Mouse (Mus musculus) adrenal gland, adult 2 months (tissue): ENCODE measurements around the gene Zzef1. TPM values are rescaled to one million over a fixed set of nuclear protein-coding genes. Genes with fewer than 3 reads are reported as not detected.
"Not testable (repeated sequence)": the region's sequence is repeated elsewhere in the genome, so short reads cannot be mapped to it uniquely, and the experiment has no call there.

Experiments used
- DNase-seq: peaks from one replicate; pipeline ENCODE4 v3.0.0; 2021
- long read RNA-seq: library from polyadenylated mRNA; stranded (forward); transcript quantifications from one replicate; pipeline ENCODE4 v2.0.0, GENCODE M21; 2021
- polyA plus RNA-seq: library from polyadenylated mRNA; depleted of rRNA; stranded (reverse); fragments of >200 nt; gene quantifications from 2 replicates; pipeline ENCODE4 v1.2.3, GENCODE M21; 2012; rRNA removed
- total RNA-seq, 2 experiments: library from RNA; stranded (reverse); gene quantifications; 2 replicates each; pipeline ENCODE4 v1.2.3; 2021

The Zzef1 gene
- total RNA-seq (10 to 100 TPM; 31.5 to 32.7 TPM), polyA plus RNA-seq (19.5 and 23.6 TPM in 2 replicates)
- long read RNA-seq, full-length matches to known transcripts: 1 of 8 reads
- long read RNA-seq, partial matches to known transcripts: 7 of 8 reads
- long read RNA-seq, other reads (novel, unspliced or antisense): 0 of 8 reads

DNA sequence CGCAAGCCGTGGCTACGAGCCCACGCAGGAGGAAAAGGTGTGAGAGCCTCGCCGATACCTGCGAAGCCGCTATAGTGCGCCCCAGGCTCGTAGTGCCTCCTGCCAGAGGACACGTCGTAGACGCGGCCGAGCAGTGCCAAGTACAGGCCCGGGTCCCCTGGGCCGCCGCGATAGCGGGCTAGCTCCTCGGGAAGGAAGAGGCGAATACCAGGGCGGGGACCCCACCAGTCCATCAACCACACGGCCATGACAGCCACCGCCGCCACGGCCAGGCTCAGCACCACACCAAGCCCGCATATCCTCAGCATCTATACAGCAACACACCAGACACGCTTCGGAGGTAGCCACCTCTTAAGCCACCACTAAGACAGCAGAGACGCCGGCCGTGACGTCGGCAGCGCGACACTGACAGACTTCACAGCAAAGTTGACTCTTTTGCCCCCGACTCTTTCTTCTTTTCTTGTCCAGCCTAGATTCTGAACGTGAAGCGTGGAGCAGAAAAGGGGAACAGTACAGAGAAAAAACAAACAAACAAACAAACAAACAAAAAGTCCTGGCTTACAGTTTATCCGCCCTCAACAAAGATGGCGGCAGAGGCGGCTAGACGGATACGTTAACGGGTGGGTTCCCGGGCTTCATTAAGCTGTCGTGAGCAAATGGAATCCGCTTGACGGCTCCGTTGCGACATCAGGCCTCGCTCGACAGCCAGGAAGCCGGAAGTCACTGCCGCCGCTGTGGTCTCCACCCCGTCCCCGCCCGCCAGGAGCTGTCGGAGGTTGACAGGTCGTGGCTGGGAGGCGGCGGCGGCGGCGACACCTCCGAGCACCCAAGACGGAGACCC lies at the start of gene Zzef1, which contains the start of gene Cyb5d2:
Gene Zzef1, plus strand, starts transcription at position 772 of the 841 bp plus-strand sequence.
Gene Cyb5d2, minus strand, starts transcription at position 688 of the 841 bp plus-strand sequence.
- peak; percentile 96 for DNase-seq

DNA sequence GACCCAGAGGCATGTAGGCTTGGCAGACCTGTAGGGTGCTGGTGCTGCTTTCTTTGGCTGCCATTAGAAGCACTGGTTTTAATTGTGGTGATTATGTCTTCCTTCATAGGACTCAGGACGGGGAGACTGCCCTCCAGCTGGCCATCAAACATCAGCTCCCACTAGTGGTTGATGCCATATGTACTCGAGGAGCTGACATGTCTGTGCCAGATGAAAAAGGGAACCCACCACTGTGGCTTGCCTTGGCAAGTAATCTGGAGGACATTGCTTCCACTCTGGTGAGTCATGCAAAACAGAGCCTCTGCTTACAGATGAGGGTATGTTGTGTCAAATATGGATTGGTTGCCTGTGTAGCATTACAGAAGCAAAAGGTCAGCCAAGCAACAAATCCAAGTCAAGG lies 44.1 kb upstream of the Zzef1 start:
- peak; percentile 74 for DNase-seq

DNA sequence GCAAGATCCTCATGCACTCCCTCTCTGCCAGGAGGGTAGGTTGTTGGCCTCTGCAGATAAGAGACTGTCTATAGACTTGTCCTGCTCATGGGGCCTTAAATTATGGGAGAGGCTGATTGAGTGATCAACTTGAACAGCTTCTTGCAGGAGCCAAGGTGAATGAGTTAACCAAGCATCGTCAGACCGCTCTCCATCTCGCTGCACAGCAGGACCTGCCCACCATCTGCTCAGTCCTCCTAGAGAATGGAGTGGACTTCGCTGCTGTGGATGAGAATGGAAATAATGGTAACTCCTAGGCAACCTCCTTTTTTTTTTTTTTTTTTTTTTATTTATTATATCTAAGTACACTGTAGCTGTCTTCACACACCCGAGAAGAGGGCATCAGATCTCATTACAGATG lies 37.7 kb upstream of the Zzef1 start:
- DNase-seq: no peak

DNA sequence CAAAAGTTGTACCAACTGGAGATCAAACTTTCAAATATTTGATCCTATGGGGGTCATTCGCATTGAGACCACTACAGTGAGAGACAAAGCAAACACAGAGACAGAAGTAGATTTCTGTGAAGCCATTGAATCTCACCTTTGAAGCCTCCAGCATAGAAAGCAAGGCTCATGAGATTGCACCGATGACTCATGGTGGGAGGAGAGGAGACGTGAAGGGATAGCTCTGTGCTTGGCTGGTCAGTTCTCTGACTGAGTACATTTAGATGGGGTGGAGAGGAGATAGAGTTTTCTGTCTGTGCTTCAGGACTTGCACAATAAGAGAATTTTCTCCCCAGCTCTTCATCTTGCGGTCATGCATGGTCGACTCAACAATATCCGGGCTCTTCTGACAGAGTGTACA lies 36.4 kb upstream of the Zzef1 start:
- peak; percentile 49 for DNase-seq

DNA sequence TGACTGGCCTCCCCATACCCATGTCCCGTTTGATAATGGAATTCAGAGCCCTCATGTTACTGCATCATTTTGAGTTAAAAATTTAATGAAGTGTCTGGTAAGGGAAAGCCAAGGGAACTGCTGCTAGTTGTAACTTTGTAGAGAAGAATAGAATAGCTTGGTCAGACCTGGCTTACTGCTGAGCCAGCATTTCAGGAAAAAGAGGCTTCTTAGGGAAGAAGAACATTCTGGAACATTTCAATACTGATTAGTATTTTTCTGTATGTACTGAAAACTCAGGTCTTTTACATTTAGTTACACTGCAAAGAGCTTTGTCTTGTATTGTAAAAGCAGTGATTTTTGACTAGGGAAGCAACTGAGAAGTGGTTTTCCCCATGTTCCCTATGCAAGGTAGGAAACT lies 35.2 kb upstream of the Zzef1 start:
- no peak for DNase-seq

DNA sequence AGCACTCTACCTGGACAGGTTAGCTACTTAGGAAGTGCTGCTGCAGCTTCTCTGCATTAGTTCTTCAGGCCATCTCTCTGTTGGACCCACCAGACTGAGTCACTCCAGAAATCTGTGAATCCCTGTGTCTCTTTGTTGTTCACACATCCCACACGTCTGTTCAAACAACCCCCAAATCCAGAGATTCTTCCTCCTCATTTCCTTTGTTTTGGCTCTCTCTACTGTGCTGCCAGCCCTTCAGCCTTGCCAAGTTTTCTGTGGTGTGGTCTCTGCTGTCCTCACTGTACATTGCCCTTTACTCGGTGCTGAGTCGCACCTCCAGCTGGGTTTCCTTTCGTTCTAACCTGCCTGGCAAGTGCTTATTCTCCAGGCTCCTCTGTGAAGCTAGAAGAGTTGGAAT lies 31.8 kb upstream of the Zzef1 start:
- DNase-seq: no peak

DNA sequence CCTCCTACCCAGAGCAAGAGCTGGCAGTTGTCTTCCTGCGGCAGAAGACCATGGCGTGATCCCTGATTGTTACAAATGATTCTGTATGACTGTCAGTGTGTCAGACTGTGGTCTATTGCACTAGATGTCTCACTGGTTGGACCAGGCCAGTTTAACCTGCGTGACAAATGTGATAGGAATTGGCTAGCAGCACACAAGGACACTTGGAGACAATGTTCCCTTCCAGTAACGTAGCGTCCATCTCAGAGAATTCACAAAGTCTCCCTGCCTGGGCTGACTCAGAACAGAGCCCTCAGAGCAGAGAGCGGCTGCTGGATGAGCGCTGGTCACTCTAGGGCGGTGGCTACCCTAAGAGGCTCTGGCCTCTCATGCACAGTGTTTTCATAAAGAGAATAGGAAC lies 28.3 kb upstream of the Zzef1 start:
- DNase-seq: peak; percentile 80

DNA sequence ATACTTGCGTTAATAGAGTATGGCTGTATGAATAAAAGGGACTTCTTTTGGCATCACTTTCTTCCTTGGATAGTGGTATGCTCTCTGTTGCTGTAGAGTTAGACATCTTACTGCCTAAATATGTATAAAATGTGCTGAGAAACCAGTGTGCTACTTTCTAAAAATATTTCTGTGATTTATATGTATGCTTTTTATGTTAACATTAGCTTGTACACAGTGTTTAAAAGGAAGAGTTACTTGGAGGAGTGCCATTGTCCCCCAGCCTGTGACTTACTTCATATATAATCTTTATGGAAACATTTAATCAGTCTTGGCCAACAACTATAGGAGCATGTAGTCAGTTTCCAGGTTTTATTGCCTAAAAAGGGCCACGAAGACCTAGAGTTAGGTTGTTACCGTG lies 27.0 kb upstream of the Zzef1 start:
- no peak for DNase-seq

DNA sequence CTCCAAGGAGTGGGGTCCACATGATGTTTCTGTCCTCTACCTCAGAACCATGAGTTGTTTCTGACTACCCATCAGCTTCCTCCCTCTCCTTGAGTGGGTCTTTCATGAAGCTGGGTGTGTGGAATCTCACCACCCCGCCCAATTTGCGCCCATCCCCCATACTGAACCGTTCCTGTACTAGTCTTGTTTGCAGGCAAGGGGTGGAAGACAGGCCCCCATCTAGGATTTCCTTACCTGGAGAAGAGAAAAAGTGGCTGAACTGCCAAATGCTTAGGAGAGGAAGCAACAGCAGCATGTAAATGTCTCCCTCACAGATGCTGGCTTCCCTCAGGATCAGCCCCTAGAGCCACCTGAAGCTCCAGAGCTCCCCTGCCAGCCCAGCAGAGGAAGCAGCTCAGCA lies 25.7 kb upstream of the Zzef1 start:
- DNase-seq: no peak

DNA sequence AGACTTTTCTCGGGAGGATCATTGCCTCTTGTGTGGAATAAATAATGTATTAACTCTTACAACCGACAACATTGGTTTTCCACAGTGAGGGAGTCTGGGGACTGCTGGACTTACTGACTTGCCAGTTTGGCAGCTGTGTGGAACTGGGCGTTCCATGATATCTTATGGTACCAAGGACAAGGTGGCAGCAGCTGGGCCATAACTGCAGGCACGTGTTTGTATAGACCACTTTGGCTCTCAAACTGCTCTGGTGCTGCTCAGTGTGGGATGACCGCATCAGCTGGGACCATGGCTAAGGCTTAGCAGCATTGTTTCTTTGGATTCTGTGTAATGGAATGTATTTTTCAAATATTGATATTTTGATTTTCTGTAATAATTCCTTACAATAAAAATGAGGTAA lies 25.2 kb upstream of the Zzef1 start:
- no peak for DNase-seq

DNA sequence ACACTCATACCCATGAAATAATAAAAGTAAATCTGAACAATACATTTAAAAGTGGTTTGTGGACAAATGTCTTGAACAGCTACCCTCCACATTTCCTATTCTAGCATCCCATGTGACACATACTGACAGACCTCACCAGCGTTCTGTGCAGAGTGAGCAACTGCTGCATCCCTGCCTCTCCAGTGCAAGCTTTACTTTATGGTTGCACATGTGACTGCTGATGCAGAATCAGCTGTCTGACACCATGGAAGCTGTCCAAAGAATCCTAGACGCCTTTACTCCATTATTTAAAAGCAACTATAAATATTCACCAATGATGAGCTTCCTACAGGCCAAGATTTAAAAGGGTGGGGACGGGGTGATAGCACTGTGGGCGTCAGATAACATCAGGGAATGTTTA lies 24.6 kb upstream of the Zzef1 start:
- DNase-seq: no peak

DNA sequence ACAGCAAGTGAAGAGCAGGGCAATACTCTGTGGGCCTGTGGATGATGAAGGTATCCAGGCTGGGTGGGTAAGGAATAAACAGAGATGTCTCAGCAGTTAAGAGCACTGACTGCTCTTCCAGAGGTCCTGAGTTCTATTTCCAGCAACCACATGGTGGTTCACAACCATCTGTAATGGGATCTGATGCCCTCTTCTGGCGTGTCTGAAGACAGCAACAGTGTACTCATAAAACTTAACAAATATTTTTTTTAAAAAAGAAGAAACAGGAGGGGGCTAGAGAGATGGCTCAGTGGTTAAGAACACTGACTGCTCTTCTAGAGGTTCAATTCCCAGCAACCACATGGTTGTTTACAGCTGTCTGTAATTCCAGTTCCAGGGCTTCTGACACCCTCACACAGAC lies 23.4 kb upstream of the Zzef1 start:
- DNase-seq: not testable (repeated sequence)

DNA sequence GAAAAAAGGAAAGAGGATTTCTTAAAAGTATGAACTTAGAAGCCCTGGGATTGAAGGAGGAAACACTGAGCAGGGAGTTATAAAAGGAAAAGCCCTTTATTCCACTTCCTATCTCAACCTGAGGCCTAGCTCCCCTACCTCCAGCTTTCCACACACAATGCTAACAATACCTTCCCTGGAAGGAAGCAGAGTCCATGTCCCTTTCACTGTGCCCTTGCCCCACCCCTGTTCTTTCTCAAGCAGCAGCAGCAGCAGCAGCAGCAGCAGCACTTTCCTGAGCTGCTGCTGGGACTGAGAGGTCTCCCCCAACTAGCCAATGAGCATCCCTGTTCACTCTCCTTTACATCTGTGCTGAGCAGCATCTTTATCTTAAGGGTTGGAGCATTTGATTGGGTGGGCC lies 17.1 kb upstream of the Zzef1 start:
- DNase-seq: no peak

DNA sequence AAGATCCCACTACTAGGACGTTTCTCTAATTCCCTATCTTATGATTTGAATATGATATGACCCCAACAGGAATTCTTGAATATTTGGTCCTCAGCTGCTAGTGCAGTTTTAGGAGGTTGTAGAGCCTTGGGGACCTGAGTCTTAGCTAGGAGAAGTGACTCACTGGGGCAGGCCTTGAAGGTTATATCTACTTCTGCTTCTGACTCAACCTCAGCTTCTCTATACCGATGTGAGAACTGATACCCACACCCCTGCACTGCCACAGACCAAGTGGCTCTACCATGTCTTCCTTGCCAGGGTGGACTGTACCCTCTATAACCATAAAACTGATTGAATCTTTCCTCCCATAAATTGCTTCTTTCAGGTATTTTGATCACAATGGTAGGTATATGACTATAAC lies 13.9 kb upstream of the Zzef1 start:
- peak; percentile 33 for DNase-seq

DNA sequence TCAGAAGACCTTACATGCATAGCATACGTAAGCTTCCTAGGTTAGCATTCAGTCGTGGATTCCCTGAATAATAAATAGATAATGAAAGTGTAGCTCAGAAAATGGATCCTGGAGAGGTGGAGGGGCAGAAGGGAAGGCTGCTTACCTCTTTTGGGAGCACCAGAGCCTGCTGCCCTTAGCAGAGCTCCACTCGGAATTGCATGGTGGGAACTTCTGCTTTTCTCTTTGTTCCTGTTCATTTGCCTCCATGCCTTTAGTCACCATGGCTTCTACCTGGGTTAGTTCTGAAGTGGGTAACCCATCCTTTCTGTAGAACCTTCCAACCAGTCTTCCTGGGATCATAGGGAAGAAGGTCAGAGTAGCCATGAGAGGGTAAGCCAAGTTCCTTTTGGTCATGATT lies 13.5 kb upstream of the Zzef1 start:
- DNase-seq: no peak

DNA sequence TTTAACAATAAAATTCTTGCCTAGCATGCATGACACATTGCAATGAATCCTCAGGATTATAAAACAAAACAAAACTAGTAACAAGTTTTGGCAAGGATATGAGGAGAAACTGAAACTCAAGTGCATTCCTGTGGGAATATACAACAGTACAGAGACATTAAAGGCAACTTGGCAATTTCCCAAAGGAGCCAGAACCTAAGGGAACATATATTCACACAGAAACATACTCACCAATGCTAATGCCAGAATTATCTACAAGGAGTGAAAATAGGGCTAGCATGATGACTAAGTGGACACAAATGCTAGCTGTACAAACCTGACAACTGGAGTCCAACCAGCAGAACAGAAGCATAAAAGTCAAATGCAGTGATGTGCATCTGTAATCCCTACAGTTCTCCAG lies 4.0 kb upstream of the Zzef1 start:
- DNase-seq: no peak

DNA sequence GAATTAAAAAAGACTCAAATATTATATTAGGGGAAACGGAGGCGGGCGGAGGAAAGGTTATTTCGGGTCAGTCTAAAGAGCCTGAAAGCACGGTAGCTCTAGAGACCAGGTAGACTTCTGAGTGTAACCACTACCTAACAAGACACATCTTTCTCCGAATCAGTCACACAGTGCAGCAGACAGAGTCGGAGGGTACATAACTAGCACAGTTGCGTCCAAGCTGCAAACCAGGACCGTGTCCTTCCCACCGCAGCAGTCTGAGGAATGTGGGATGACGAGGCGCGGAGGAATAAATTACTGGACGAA lies 924 bp upstream of the Zzef1 start:
- DNase-seq: no peak

DNA sequence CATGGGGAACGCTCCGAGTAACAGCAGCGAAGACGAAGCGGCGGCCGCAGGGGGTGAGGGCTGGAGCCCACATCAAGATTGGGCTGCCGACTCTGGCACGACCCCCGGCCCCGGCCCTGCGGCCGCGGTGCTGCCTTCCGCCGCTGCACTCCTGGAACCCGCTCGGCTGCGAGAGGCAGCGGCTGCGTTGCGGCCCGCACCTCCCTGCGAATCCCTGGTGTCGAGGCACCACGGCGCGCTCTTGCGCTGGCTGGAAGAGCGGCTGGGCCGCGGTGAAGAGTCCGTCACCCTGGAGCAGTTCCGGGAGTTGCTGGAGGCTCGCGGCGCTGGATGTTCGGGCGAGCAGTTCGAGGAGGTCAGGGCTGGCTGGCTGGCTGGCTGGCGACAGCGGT lies 266 bp downstream of the Zzef1 start:
- DNase-seq: no peak

DNA sequence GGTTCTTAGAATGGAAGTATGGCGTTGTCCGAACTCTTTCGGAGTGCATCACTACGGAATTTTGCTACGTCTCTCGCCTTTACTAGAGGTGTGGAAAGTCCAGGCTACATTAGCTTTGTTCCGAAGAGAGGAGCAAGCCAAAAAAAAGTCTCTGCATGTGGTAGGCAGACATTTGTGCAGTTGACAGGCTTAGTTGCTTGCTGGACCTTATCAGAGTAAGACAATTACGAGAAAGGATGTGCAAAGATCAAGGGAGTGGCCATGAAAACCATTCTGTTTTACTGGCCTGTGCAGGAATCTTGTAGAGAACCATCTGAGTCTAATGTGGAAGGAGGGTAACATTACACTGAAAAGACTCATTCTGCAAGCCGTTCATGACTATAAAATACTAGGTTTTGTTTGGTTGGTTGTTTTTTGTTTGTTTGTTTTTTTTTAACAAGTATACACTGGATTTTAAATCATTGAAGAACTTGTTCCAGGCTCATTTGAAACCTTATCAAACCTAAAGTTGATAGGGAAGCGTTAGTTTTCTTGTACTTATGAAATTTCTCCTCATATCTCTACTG lies 830 bp downstream of the Zzef1 start:
- DNase-seq: no peak

DNA sequence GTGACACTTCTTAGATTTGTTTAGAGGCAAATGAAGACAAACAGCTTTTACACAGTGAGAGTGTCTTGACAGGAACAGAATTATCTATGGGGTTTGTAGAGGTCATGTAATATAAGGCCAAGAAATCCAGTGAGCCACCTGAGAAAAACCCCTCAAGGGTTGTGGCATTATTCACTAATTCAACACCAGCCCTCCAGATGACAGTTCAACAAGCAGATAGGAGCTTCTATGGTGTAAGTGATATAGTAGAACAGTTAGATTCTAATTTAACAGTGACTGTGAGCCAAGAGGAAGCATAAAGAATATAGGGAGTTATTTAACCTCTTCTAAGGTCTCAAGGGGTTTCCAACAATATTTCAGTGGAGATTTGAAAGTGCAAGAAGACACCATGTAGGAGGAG lies 2.1 kb downstream of the Zzef1 start:
- no peak for DNase-seq

DNA sequence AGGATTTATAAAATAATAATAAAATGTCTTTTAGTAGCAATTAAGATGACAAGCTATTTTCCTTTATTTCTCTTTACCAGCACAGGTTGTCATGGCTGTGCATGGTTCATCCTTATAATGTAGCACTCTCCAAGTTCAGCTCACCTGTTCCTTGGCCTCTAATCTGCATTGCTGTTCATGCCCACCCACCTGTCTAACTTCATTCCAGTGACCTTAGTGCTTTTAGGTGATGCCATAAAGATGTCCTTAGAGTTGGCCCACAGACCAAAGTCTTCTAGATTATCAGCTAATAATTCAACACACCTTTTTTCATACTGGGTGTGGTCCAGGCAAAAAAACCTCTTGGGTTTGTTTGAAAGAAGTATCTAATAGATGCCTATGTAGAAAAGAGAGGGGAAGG lies 5.2 kb downstream of the Zzef1 start:
- DNase-seq: no peak

DNA sequence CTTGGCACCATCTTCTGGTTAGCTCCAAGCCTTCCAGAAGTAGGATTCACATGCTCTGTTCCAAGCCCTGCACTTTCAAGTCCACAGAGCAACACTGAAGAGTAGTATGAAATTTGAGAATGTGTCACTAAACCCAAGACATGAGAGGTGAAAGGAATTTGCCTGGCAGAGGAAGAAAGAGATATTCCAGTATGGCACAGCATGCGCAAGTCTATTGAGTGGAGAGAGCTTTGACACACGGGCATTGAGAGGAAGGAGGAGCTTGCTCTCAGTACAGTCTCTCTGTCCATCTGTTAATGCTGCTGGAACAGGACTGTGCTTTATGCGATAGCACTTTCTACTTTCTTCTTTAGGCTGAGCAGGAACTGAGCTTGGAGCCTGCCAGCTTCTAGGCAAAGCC lies 7.0 kb downstream of the Zzef1 start:
- DNase-seq: no peak

DNA sequence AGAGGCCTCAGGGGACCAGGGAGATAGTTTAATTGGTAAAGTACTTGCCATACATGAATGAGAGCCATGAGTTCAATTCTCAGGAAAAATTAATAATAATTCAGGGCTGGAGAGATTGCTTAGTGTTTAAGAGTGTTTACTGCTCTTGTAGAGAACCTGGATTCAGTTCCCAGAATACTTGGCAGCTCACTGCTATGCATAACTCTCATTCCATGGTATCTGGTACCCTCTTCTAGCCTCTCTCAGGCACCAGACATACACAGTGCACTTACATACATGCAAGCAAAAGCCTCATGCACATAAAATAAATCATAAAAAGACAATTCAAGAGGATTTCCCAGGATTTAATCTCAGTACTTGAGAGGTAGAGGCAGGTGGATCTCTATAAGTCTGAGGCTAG lies 8.6 kb downstream of the Zzef1 start:
- no peak for DNase-seq

DNA sequence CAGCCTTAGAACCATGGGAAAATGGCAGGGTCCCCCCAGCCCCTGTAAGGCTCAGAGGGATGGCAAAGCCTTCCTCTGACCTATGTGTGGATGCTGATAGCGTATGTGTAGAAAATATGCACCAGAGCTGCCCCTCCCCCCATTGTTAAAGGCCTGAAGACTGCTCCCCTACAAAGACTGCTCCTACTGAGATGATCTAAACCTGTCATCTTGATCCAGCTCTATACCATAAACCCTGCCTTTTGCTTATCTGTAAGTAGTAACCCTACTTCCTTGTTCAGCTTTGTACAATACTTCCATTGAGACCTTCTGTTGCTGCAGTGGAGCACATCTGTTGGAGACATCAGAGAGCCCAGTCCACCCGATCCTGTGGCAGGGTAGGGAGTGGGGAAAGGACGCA lies 9.2 kb downstream of the Zzef1 start:
- no peak for DNase-seq
